Mouse (Mus musculus) CH12.LX (cell line): Measurements from ENCODE around the gene Fchsd2. TPM values are rescaled to one million over a fixed set of nuclear protein-coding genes. Genes with fewer than 3 reads are reported as not detected.

Experiments used
- DNase-seq: peaks from one replicate; pipeline ENCODE4 v3.0.0-alpha.2; 2013; ENCODE audit errors: extremely low read depth
- H3K27ac ChIP-seq: 2 replicates; pipeline ENCODE4 v1.5.1; 2012; ENCODE audit warnings: low read depth, mild to moderate bottlenecking, control low read depth, moderate library complexity; ENCODE audit not compliant: insufficient read depth
- H3K27me3 ChIP-seq: replicated peaks from 2 replicates; pipeline ENCODE3; 2012; ENCODE audit warnings: inconsistent platforms
- H3K36me3 ChIP-seq, 2 experiments: replicated peaks in 1 of 2; 2 replicates each; pipeline versions ENCODE3 to v1.6.1; 2012; ENCODE audit warnings: inconsistent platforms in 1 of 2, low read length in 1 of 2, mild to moderate bottlenecking in 1 of 2, mixed read lengths in 1 of 2, moderate library complexity in 1 of 2; ENCODE audit not compliant: control insufficient read depth in 1 of 2, insufficient read depth in 1 of 2
- H3K4me1 ChIP-seq, 2 experiments: 2 replicates each; pipeline ENCODE4 v1.6.1; 2012; ENCODE audit warnings: inconsistent platforms in 1 of 2, moderate library complexity in 1 of 2; ENCODE audit not compliant: insufficient read depth in 2 of 2, control insufficient read depth in 1 of 2
- H3K4me2 ChIP-seq: 2 replicates; pipeline ENCODE4 v1.6.1; 2012; ENCODE audit warnings: low read depth, mild to moderate bottlenecking, control low read depth; ENCODE audit not compliant: poor library complexity, insufficient read depth, severe bottlenecking
- H3K4me3 ChIP-seq, 3 experiments: fragments of 150-350 bp in 1 of 3; sonication (generic) in 1 of 3; replicated peaks in 1 of 3; 2 replicates each; pipeline versions ENCODE3 to v1.5.1; 2011 to 2012; ENCODE audit warnings: low read depth in 2 of 3, low read length in 2 of 3, mild to moderate bottlenecking in 2 of 3, moderate library complexity in 2 of 3, control low read depth in 1 of 3, improper control_type of control experiment in 1 of 3, inconsistent platforms in 1 of 3, mixed read lengths in 1 of 3; ENCODE audit not compliant: poor library complexity in 1 of 3
- H3K79me2 ChIP-seq: replicated peaks from 2 replicates; pipeline ENCODE4 v1.6.1; 2012; ENCODE audit warnings: mild to moderate bottlenecking, moderate library complexity; ENCODE audit not compliant: control insufficient read depth, poor library complexity, insufficient read depth, severe bottlenecking; ENCODE audit errors: extremely low read depth
- H3K9ac ChIP-seq: 2 replicates; pipeline ENCODE4 v1.6.1; 2012; ENCODE audit warnings: low read depth, mild to moderate bottlenecking, control low read depth, moderate library complexity; ENCODE audit not compliant: insufficient read depth
- H3K9me3 ChIP-seq: replicated peaks from 2 replicates; pipeline ENCODE3; 2012; ENCODE audit warnings: low read length, inconsistent platforms, mixed read lengths
- BHLHE40 ChIP-seq: IDR thresholded peaks from 2 replicates; pipeline ENCODE4 v1.6.1; 2011; ENCODE audit warnings: mild to moderate bottlenecking, low read depth, low read length, improper control_type of control experiment
- CHD1 ChIP-seq: IDR thresholded peaks from 2 replicates; pipeline ENCODE4 v1.6.1; 2012; ENCODE audit warnings: low read depth, low read length, improper control_type of control experiment, inconsistent platforms
- CHD2 ChIP-seq: IDR thresholded peaks from 2 replicates; pipeline ENCODE4 v1.6.1; 2011; ENCODE audit warnings: low read length, improper control_type of control experiment
- CTCF ChIP-seq, 2 experiments: IDR thresholded peaks in 1 of 2; conservative IDR thresholded peaks in 1 of 2; 2 replicates each; pipeline ENCODE4 v1.5.1; 2011 to 2012; ENCODE audit warnings: low read depth in 2 of 2, low read length in 2 of 2, improper control_type of control experiment in 1 of 2, inconsistent platforms in 1 of 2, mild to moderate bottlenecking in 1 of 2, moderate library complexity in 1 of 2
- E2F4 ChIP-seq: IDR thresholded peaks from 2 replicates; pipeline ENCODE4 v1.6.1; 2011; ENCODE audit warnings: low read depth, low read length, improper control_type of control experiment; ENCODE audit not compliant: insufficient replicate concordance
- ELF1 ChIP-seq: IDR thresholded peaks from 2 replicates; pipeline ENCODE4 v1.6.1; 2014; ENCODE audit warnings: low read depth, mild to moderate bottlenecking, inconsistent platforms, low read length, improper control_type of control experiment
- EP300 ChIP-seq: IDR thresholded peaks from 2 replicates; pipeline ENCODE4 v1.6.1; 2011; ENCODE audit warnings: low read length, improper control_type of control experiment
- ETS1 ChIP-seq: conservative IDR thresholded peaks from 2 replicates; pipeline ENCODE4 v1.6.1; 2012; ENCODE audit warnings: low read depth, mild to moderate bottlenecking, inconsistent platforms, low read length, improper control_type of control experiment, moderate library complexity
- GABPA ChIP-seq: IDR thresholded peaks from 2 replicates; pipeline ENCODE4 v1.6.1; 2012; ENCODE audit warnings: low read depth, low read length, improper control_type of control experiment, inconsistent platforms; ENCODE audit not compliant: insufficient replicate concordance
- IRF4 ChIP-seq: IDR thresholded peaks from 2 replicates; pipeline ENCODE4 v1.6.1; 2014; ENCODE audit warnings: low read depth, mild to moderate bottlenecking, inconsistent platforms, low read length, improper control_type of control experiment
- KAT2A ChIP-seq: IDR thresholded peaks from 2 replicates; pipeline ENCODE4 v1.6.1; 2012; ENCODE audit warnings: low read length, improper control_type of control experiment, inconsistent platforms; ENCODE audit not compliant: insufficient replicate concordance
- MAFK ChIP-seq: IDR thresholded peaks from 2 replicates; pipeline ENCODE4 v1.6.1; 2011; ENCODE audit warnings: low read length, improper control_type of control experiment; ENCODE audit not compliant: insufficient replicate concordance
- MAX ChIP-seq: IDR thresholded peaks from 2 replicates; pipeline ENCODE4 v1.6.1; 2011; ENCODE audit warnings: low read length, improper control_type of control experiment
- MXI1 ChIP-seq: IDR thresholded peaks from 2 replicates; pipeline ENCODE4 v1.6.1; 2011; ENCODE audit warnings: mild to moderate bottlenecking, low read depth, low read length, improper control_type of control experiment
- MYC ChIP-seq: IDR thresholded peaks from 2 replicates; pipeline ENCODE4 v1.6.1; 2011; ENCODE audit warnings: low read depth, mild to moderate bottlenecking, improper control_type of control experiment, low read length
- NRF1 ChIP-seq: IDR thresholded peaks from 2 replicates; pipeline ENCODE4 v1.6.1; 2014; ENCODE audit warnings: low read depth, mild to moderate bottlenecking, inconsistent platforms, low read length, improper control_type of control experiment, moderate library complexity
- PAX5 ChIP-seq: IDR thresholded peaks from 2 replicates; pipeline ENCODE4 v1.6.1; 2012; ENCODE audit warnings: low read length, inconsistent platforms, mixed read lengths
- POLR2A ChIP-seq: IDR thresholded peaks from 2 replicates; pipeline ENCODE4 v1.6.1; 2011; ENCODE audit warnings: low read depth, mild to moderate bottlenecking, improper control_type of control experiment, low read length
- RAD21 ChIP-seq: IDR thresholded peaks from 2 replicates; pipeline ENCODE4 v1.6.1; 2011; ENCODE audit warnings: low read depth, mild to moderate bottlenecking, low read length, improper control_type of control experiment, moderate library complexity
- RCOR1 ChIP-seq: conservative IDR thresholded peaks from 2 replicates; pipeline ENCODE4 v1.6.1; 2012; ENCODE audit warnings: low read depth, mild to moderate bottlenecking, inconsistent platforms, low read length, improper control_type of control experiment
- SIN3A ChIP-seq: IDR thresholded peaks from 2 replicates; pipeline ENCODE4 v1.6.1; 2012; ENCODE audit warnings: low read length, improper control_type of control experiment, inconsistent platforms
- SMC3 ChIP-seq: IDR thresholded peaks from 2 replicates; pipeline ENCODE4 v1.6.1; 2011; ENCODE audit warnings: low read depth, low read length, improper control_type of control experiment
- TBP ChIP-seq: conservative IDR thresholded peaks from 2 replicates; pipeline ENCODE4 v1.6.1; 2011; ENCODE audit warnings: low read depth, low read length, improper control_type of control experiment
- TCF12 ChIP-seq: IDR thresholded peaks from 2 replicates; pipeline ENCODE4 v1.6.1; 2014; ENCODE audit warnings: low read depth, mild to moderate bottlenecking, inconsistent platforms, low read length, improper control_type of control experiment
- UBTF ChIP-seq: IDR thresholded peaks from 2 replicates; pipeline ENCODE4 v1.6.1; 2012; ENCODE audit warnings: low read depth, mild to moderate bottlenecking, inconsistent platforms, low read length, improper control_type of control experiment, moderate library complexity
- USF1 ChIP-seq: IDR thresholded peaks from 2 replicates; pipeline ENCODE4 v1.6.1; 2014; ENCODE audit warnings: low read depth, mild to moderate bottlenecking, inconsistent platforms, low read length, improper control_type of control experiment
- USF2 ChIP-seq: conservative IDR thresholded peaks from 2 replicates; pipeline ENCODE4 v1.6.1; 2011; ENCODE audit warnings: low read depth, low read length, improper control_type of control experiment
- ZKSCAN1 ChIP-seq: IDR thresholded peaks from 2 replicates; pipeline ENCODE4 v1.6.1; 2012; ENCODE audit warnings: low read depth, inconsistent platforms, low read length, improper control_type of control experiment, borderline replicate concordance
- ZMIZ1 ChIP-seq: IDR thresholded peaks from 2 replicates; pipeline ENCODE4 v1.6.1; 2012; ENCODE audit warnings: low read depth, mild to moderate bottlenecking, inconsistent platforms, low read length, improper control_type of control experiment
- ZNF384 ChIP-seq: IDR thresholded peaks from 2 replicates; pipeline ENCODE4 v1.6.1; 2012; ENCODE audit warnings: low read depth, low read length, improper control_type of control experiment, inconsistent platforms
- dilution Hi-C: fragments of 300-500 bp; cut with MboI; formaldehyde crosslinking; loops from 2 replicates; pipeline ENCODE4 v1.14.3; 2020; ENCODE audit warnings: low sequenced_read_pairs; ENCODE audit not compliant: extremely low pct_unique_long_range_greater_than_20kb, extremely low pct_ligation_motif_present
- in situ Hi-C: fragments of 300-500 bp; cut with MboI; formaldehyde crosslinking; loops from 3 replicates; pipeline ENCODE4 v1.14.3; 2019; ENCODE audit warnings: low sequenced_read_pairs, low pct_ligation_motif_present, low pct_unique_long_range_greater_than_20kb, mixed read lengths
- polyA plus RNA-seq: library from polyadenylated mRNA; unstranded; fragments of >175 nt; gene quantifications from 2 replicates; pipeline ENCODE4 v1.2.1, GENCODE M21; 2012; ENCODE audit warnings: low read depth; ENCODE audit not compliant: insufficient read length
- total RNA-seq, 2 experiments: library from RNA; depleted of rRNA; stranded (reverse); fragments of 300-350 nt in 1 of 2; fragments of >200 nt in 1 of 2; gene quantifications; 2 replicates each; pipeline ENCODE4 v1.2.3; 2012 to 2014

Gene Fchsd2
- total and polyA plus RNA-seq, 3 experiments: 23.8 to 38.2 (median 25.5) TPM

- dilution Hi-C loops (no loop called here), in situ Hi-C loops (loop anchor here (10.0 kb wide), 1 partner anchor 237 kb away; no protein-coding TSS in a partner anchor)
- peak overlapping the region; percentile 35 for H3K9ac ChIP-seq
- DNase-seq: peak; percentile 92
- H3K79me2 ChIP-seq: peaks cover 6% of the 10 kb centered on the region
- peaks cover 8 to 36% of the 10 kb centered on the region in 2 experiments for H3K36me3 ChIP-seq
- TF ChIP-seq CHD1 (no peak), MXI1 (peak; percentile 75; the same call in 1 of the 2 replicates), MAX (peak; percentile 8; the same call in 1 of the 2 replicates), ETS1 (0 out of 2 replicates have a peak, but pooled peaks have one; percentile 46), IRF4 (0 out of 2 replicates have a peak, but pooled peaks have one; percentile 9)
- peak overlapping the region; percentile 62 to 98 (median 74) for H3K4me3 ChIP-seq
- no peaks in the 10 kb centered on the region for H3K27me3 ChIP-seq
- H3K4me1 ChIP-seq: peaks cover 5 to 56% of the 10 kb centered on the region in 2 experiments; a peak in 3 of 4 replicates
- peak overlapping the region; percentile 92 for H3K4me2 ChIP-seq
- no peaks in the 10 kb centered on the region for H3K9me3 ChIP-seq
- H3K27ac ChIP-seq: peak overlapping the region; percentile 91
Measured at GRCm38 (mm10) chr7:101301361-101301880, 208.8 kb downstream of the Fchsd2 start.

GRCm38 (mm10) chr7:101301881-101302456 is 209.3 kb downstream of the Fchsd2 start, which contains the start of gene Atg16l2:
Gene Atg16l2, minus strand, starts transcription at chr7:101302251.
- H3K4me2 ChIP-seq: peak within 1 kb of the TSS; percentile 92
- peaks cover 2 to 30% of the 10 kb centered on the region in 2 experiments for H3K36me3 ChIP-seq
- peak within 1 kb of the TSS; percentile 91 for H3K27ac ChIP-seq
- DNase-seq: peak; percentile 98
- H3K79me2 ChIP-seq: peaks cover 6% of the 10 kb centered on the region
- H3K9me3 ChIP-seq: no peaks in the 10 kb centered on the region
- dilution Hi-C loops (no loop called here), in situ Hi-C loops (loop anchor here (10.0 kb wide), 1 partner anchor 237 kb away; no protein-coding TSS in a partner anchor)
- H3K4me3 ChIP-seq: peak within 1 kb of the TSS; percentile 62 to 98 (median 74)
- peaks cover 5 to 56% of the 10 kb centered on the region in 2 experiments; a peak in 3 of 4 replicates for H3K4me1 ChIP-seq
- no peaks in the 10 kb centered on the region for H3K27me3 ChIP-seq
- peak within 1 kb of the TSS; percentile 69 for H3K9ac ChIP-seq
- no peak for TF ChIP-seq PAX5
- peak; percentile 76 for TF ChIP-seq POLR2A
- TF ChIP-seq ZMIZ1: peak; percentile 94
- no peak; the same call in 1 of the 2 replicates for TF ChIP-seq MAFK
- peak; percentile 78 for TF ChIP-seq MAX
- no peak for TF ChIP-seq GABPA
- TF ChIP-seq MYC: peak; percentile 79; the same call in 1 of the 2 replicates
- 0 out of 2 replicates have a peak, but pooled peaks have one; percentile 31 for TF ChIP-seq KAT2A
- TF ChIP-seq USF2: no peak
- no peak for TF ChIP-seq EP300
- no peak for TF ChIP-seq UBTF
- no peak for TF ChIP-seq ZKSCAN1
- TF ChIP-seq SMC3: no peak
- TF ChIP-seq IRF4: peak; percentile 73
- no peak for TF ChIP-seq RAD21
- peak; percentile 47 for TF ChIP-seq ETS1
- peak; percentile 84 for TF ChIP-seq CHD2
- 0 out of 2 replicates have a peak, but pooled peaks have one; percentile 47 for TF ChIP-seq RCOR1
- peak; percentile 61; the same call in 1 of the 2 replicates for TF ChIP-seq MXI1
- TF ChIP-seq SIN3A: peak; percentile 85
- TF ChIP-seq CTCF (conservative IDR thresholded peaks at IDR 0.05 in 1 of 2, IDR thresholded peaks at IDR 0.05 in 1 of 2; ENCODE audit: low read depth in 2 of 2, low read length in 2 of 2): peak in 1 of 2 experiments; percentile 51; a peak in 2 of 4 replicates
- peak; percentile 17; the same call in 1 of the 2 replicates for TF ChIP-seq ZNF384
- TF ChIP-seq TCF12: peak; percentile 94
- TF ChIP-seq USF1: no peak; the same call in 1 of the 2 replicates
- peak; percentile 90 for TF ChIP-seq ELF1
- TF ChIP-seq BHLHE40: peak; percentile 68
- peak; percentile 64 for TF ChIP-seq NRF1
- no peak for TF ChIP-seq E2F4
- peak; percentile 90 for TF ChIP-seq TBP
